Mouse (Mus musculus) heart, embryonic 14.5 days (tissue): ENCODE data around the gene Ezh2. TPM values are rescaled to one million over a fixed set of nuclear protein-coding genes. Genes with fewer than 3 reads are reported as not detected.
"Not testable (repeated sequence)": the region's sequence is repeated elsewhere in the genome, so short reads cannot be mapped to it uniquely, and the experiment has no call there.

Experiments used
- ATAC-seq: fragments of 200-750 bp; cut with Nextera tagmentation; 2 replicates; pipeline ENCODE4 v1.8.0; 2017; ENCODE audit warnings: low read depth, moderate TSS enrichment; ENCODE audit not compliant: insufficient number of reproducible peaks, insufficient read depth, low FRiP score
- H3K27ac ChIP-seq, 2 experiments: fragments of 200-500 bp in 1 of 2; fragments of 300-500 bp in 1 of 2; sonication (generic) in 1 of 2; replicated peaks in 1 of 2; 2 replicates each; pipeline ENCODE4 v1.5.1; 2012 to 2014; ENCODE audit warnings: low read depth in 2 of 2, low read length in 2 of 2, control low read depth in 1 of 2, mild to moderate bottlenecking in 1 of 2, mixed read lengths in 1 of 2; ENCODE audit not compliant: control insufficient read depth in 1 of 2, insufficient read depth in 1 of 2
- H3K27me3 ChIP-seq: fragments of 300-500 bp; sonication (generic); 2 replicates; pipeline ENCODE4 v1.6.1; 2014; ENCODE audit warnings: mild to moderate bottlenecking, low read length, control low read depth; ENCODE audit not compliant: control insufficient read depth, insufficient read depth
- H3K36me3 ChIP-seq: fragments of 300-500 bp; sonication (generic); 2 replicates; pipeline ENCODE4 v1.6.1; 2014; ENCODE audit warnings: mild to moderate bottlenecking, control low read depth, low read length, mixed read lengths; ENCODE audit not compliant: control insufficient read depth, insufficient read depth
- H3K4me1 ChIP-seq, 2 experiments: fragments of 200-500 bp in 1 of 2; fragments of 300-500 bp in 1 of 2; sonication (generic) in 1 of 2; 2 replicates each; pipeline ENCODE4 v1.6.1; 2012 to 2014; ENCODE audit warnings: low read length in 2 of 2, control low read depth in 1 of 2, mixed read lengths in 1 of 2; ENCODE audit not compliant: control insufficient read depth in 2 of 2, insufficient read depth in 2 of 2
- H3K4me2 ChIP-seq: fragments of 300-500 bp; sonication (generic); 2 replicates; pipeline ENCODE4 v1.6.1; 2014; ENCODE audit warnings: mild to moderate bottlenecking, low read length
- H3K4me3 ChIP-seq, 2 experiments: fragments of 200-500 bp in 1 of 2; fragments of 300-500 bp in 1 of 2; sonication (generic) in 1 of 2; 2 replicates each; pipeline ENCODE4 v1.5.1; 2012 to 2014; ENCODE audit warnings: low read length in 2 of 2, mild to moderate bottlenecking in 2 of 2, control low read depth in 1 of 2, low read depth in 1 of 2, moderate library complexity in 1 of 2; ENCODE audit not compliant: control insufficient read depth in 1 of 2, insufficient read depth in 1 of 2
- H3K9ac ChIP-seq: fragments of 300-500 bp; sonication (generic); 2 replicates; pipeline ENCODE4 v1.6.1; 2014; ENCODE audit warnings: mild to moderate bottlenecking, low read length
- H3K9me3 ChIP-seq: fragments of 300-500 bp; sonication (generic); 2 replicates; pipeline ENCODE4 v1.6.1; 2016; ENCODE audit warnings: low read length, control low read depth; ENCODE audit not compliant: control insufficient read depth
- WGBS: fragments of 180-500 bp; shearing (Covaris S2); extraction: QIAGEN DNeasy Blood & Tissue Kit; methylation state at CpG from one replicate; pipeline ENCODE4 v1.1.7; 2014; 5-methylcytosine and 5-hydroxymethylcytosine counted together
- polyA plus RNA-seq: library from polyadenylated mRNA; unstranded; fragments of >200 nt; fragmentation: Nextera tagmentation; extraction: Ambion mirVana; gene quantifications from 2 replicates; pipeline ENCODE4 v1.2.1, GENCODE M21; 2014

The Ezh2 gene
- 41.2 and 45.8 TPM in 2 replicates for polyA plus RNA-seq

DNA sequence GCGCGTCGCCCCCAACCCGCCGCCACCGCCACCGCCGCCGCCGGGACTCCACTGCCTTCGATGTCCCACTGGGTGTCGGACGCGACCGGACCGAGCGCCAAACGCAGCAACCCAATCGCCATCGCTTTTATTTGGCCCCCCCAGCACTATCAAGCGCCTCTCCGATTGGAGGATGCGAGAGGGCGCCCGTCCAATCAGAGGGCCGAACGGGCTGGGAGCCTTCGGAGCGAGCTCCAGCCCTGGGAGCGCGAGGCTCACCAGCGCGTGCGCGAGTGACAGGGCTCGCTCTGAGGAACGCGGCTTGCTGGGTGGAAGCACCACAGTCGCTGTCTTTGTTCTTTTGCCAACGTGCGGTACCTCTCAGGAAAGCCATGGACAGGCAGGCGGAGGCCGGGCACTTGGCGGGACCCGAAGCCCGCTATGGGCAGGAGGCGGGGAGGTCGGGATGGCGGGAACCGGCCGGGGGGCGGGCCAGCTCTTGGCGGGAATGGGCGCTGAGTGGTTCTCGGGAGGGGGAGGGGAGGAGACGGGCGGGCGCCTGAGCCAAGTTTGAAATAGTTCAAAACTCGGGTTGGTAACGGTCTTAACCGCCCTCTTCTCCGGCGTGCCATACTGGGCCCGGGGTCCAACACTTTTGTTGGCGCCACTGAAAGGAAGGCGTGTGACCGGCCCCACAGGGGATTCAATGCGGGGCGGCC, at the start of gene Ezh2:
TSS of gene Ezh2 (minus strand) at position 416 of the 698 bp plus-strand sequence.
- ATAC-seq: peak; percentile 97
- peak within 1 kb of the TSS; percentile 95 for H3K9ac ChIP-seq
- H3K27me3 ChIP-seq: no peaks in the 10 kb centered on the region
- H3K36me3 ChIP-seq: no peaks in the 10 kb centered on the region
- H3K4me2 ChIP-seq: peak within 1 kb of the TSS; percentile 82
- peak within 1 kb of the TSS; percentile 92 to 98 for H3K27ac ChIP-seq
- no peaks in the 10 kb centered on the region for H3K9me3 ChIP-seq
- H3K4me1 ChIP-seq: peaks cover 0 to 3% of the 10 kb centered on the region in 2 experiments; a peak in 1 of 4 replicates
- H3K4me3 ChIP-seq: peak within 1 kb of the TSS; percentile 57 to 84
- WGBS: under 1% methylated on average over 63 of the region's 69 CpGs

DNA sequence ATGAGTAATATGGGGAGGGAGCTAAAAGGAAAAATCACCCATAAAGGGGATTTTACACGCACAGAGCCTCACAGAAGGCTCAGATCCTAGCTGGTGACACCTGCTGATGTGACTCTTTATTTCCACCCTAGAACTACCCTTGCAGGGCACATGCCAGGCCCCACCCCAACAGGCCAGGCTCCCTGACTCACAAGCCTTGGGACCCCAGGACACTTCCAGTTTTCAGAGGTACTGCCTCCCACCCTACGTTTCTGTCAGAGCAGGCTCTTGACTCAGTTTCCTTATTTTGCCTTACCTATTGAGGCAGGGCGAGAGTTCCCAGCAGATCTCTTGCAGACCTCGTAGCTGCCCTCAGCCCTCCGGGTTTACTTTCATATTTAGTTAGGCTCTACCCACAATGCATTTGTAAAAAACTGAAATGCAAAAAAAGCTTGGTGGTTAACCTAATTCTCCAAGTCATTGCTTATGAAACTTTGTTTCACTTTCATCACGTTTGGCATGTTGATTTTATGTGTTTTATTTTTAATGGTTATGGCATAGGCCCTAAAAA, 41.5 kb upstream of the Ezh2 start:
- Histone ChIP-seq H3K36me3 (no peaks in the 10 kb centered on the region), H3K9ac (no peak overlapping the region), H3K27me3 (no peaks in the 10 kb centered on the region), H3K27ac (no peak overlapping the region), H3K9me3 (no peaks in the 10 kb centered on the region), H3K4me3 (no peak overlapping the region), H3K4me1 (no peaks in the 10 kb centered on the region), H3K4me2 (no peak overlapping the region)
- no peak for ATAC-seq
- WGBS: 68% methylated on average over 6 of the region's 6 CpGs

DNA sequence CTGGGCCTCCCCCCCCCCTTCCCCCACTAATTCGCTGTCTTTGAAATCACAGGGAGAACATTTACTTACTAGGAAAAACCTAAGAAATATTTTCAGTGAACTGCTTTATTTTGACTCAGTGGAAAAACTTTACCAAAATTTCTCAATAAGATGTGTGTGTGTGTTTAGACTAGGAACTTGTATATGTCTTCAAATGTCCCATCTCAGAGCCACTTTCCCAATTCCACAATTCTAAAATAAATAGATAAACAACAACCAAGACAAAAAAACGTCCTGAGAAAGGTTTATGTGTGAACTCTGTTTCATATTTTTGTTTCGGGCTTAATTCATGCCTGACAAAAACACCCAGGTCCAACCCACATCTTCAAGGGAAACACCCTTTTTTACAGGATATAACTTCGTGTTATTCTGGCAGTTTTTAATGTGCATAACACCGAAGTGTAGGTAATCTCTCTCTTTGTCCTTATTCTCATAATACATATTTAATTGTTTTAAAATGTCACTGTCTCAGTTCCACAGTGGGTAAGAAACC, 40.9 kb upstream of the Ezh2 start:
- no peak for ATAC-seq

DNA sequence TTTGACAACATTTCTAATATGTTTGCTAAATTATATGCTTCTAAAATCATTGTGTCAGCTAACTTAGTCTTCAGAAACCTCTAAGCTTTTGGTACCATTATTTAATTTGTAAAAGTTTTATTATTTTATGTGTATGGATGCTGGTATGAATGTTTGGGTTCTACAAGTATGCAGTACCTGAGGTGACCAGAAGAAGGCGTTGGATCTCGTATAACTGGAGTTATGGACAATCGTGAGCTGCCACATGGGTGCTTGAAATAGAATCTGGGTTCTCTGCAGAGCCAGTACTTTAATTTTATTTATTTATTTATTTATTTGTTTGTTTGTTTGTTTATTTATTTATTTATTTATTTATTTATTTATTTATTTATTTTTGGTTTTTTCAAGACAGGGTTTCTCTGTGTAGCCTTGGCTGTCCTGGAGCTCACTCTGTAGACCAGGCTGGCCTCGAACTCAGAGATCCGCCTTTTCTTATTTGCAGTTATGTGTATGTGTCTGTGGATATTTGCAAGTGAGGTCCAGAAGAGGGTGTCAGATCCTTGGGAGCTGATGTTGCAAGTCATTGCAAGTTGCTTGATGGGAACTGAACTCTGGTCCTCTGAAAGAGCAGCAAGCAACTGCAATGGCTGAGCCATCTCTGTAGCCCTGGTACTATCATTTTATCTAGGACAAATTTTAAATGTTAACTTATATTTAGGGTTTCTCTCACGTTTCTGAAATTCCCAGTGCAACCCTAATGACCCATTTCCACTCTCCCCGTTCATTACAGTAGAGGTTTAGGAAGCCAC, 40.3 kb upstream of the Ezh2 start:
- Histone ChIP-seq H3K9ac (no peak overlapping the region), H3K4me1 (no peaks in the 10 kb centered on the region), H3K4me2 (no peak overlapping the region), H3K27ac (no peak overlapping the region), H3K27me3 (no peaks in the 10 kb centered on the region), H3K9me3 (no peaks in the 10 kb centered on the region), H3K36me3 (no peaks in the 10 kb centered on the region), H3K4me3 (no peak overlapping the region)
- WGBS: 64% methylated on average over 7 of the region's 7 CpGs
- no peak for ATAC-seq

More for the DNA sequence above, 40.9 kb upstream of the Ezh2 start:
- Histone ChIP-seq H3K9ac (no peak overlapping the region), H3K4me1 (no peaks in the 10 kb centered on the region), H3K36me3 (no peaks in the 10 kb centered on the region), H3K9me3 (no peaks in the 10 kb centered on the region), H3K27me3 (no peaks in the 10 kb centered on the region), H3K4me2 (no peak overlapping the region), H3K4me3 (no peak overlapping the region), H3K27ac (no peak overlapping the region)
- WGBS: 68% methylated on average over 5 of the region's 5 CpGs

DNA sequence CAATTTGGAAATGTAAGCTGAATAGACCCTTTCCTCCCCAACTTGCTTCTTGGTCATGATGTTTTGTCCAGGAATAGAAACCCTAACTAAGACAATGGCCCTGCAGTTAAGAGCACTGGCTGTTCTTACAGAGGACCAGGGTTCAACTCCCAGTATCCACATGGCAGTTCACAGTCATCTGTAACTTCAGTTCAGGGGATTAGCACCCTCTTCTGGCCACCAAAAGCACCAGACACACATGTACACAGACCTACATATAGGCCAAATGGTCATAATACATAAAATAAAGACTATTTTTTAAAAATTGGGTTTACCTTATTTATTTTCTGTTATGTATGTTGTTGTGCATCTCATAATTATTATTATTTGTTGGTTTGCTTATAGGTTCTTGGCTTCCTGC, 38.3 kb upstream of the Ezh2 start:
- Histone ChIP-seq H3K4me3 (no peak overlapping the region), H3K27me3 (no peaks in the 10 kb centered on the region), H3K36me3 (no peaks in the 10 kb centered on the region), H3K27ac (no peak overlapping the region), H3K9ac (no peak overlapping the region), H3K4me1 (no peaks in the 10 kb centered on the region), H3K9me3 (no peaks in the 10 kb centered on the region), H3K4me2 (no peak overlapping the region)
- ATAC-seq: no peak

DNA sequence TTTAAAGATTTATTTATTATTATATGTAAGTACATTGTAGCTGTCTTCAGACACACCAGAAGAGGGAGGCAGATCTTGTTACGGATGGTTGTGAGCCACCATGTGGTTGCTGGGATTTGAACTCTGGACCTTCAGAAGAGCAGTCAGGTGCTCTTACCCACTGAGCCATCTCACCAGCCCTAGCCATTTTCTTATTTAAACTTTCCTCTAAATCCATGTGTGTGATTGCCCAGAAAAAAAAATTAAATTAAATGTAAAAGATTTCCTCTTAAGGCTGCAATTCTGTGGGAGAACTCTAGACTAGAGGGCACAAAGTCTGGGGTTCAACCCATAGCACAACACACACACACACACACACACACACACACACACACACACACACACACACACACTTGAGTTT, 34.9 kb upstream of the Ezh2 start:
- ATAC-seq, H3K4me2 ChIP-seq, H3K4me3 ChIP-seq, H3K27ac ChIP-seq, H3K9ac ChIP-seq, H3K4me1 ChIP-seq, H3K27me3 ChIP-seq, H3K9me3 ChIP-seq, H3K36me3 ChIP-seq: not testable (repeated sequence)
- no CpG with 5 or more reads among the region's 1 CpGs for WGBS

DNA sequence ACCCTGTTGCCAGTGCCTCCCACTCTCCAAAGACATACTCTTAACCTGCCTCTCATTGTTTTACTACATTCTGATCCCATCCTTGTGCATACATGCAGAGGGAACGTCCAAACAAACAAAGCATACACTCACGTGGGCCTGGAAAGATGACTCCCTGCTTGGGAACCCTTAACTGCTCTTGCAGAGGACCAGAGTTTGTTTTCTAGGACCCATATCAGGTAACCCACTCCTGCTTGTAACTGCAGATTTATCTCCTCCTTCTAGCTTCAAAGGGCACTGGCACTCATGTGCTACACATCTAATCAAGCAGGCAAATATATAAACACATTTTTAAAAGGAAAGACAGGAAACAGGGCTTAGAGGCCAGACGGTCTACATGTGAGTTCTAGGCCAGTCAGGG, 32.8 kb upstream of the Ezh2 start:
- no peak overlapping the region for H3K9ac ChIP-seq
- no peak for ATAC-seq

More for the DNA sequence above, 32.8 kb upstream of the Ezh2 start:
- no peak overlapping the region for H3K4me2 ChIP-seq
- 26% methylated on average over 3 of the region's 3 CpGs for WGBS
- H3K9me3 ChIP-seq: no peaks in the 10 kb centered on the region
- no peaks in the 10 kb centered on the region for H3K27me3 ChIP-seq
- H3K27ac ChIP-seq: no peak overlapping the region
- H3K4me1 ChIP-seq: no peaks in the 10 kb centered on the region
- no peaks in the 10 kb centered on the region for H3K36me3 ChIP-seq
- H3K4me3 ChIP-seq: no peak overlapping the region
